Mouse (Mus musculus) heart, embryonic 11.5 days (tissue): Measurements from ENCODE around the gene Cercam. TPM values are rescaled to one million over a fixed set of nuclear protein-coding genes. Genes with fewer than 3 reads are reported as not detected.

Experiments used
- microRNA-seq: library from miRNA; unstranded; fragments of <30 nt; microRNA quantifications from one replicate; pipeline ENCODE4, GENCODE M21; 2016; ENCODE audit warnings: borderline number of aligned reads
- polyA plus RNA-seq: library from polyadenylated mRNA; unstranded; fragments of >200 nt; fragmentation: Nextera tagmentation; extraction: Ambion mirVana; gene quantifications from 2 replicates; pipeline ENCODE4 v1.2.1, GENCODE M21; 2014

The Cercam gene
- polyA plus RNA-seq, 1 experiment from 2014 or later: 17.9 TPM

Small RNA genes lying within 50 kb of the gene (microRNA-seq; reads per million reads assigned to microRNA genes)
- not detected for gene Mir219a-2
- gene Mir219b: not detected

Other genes with a start within 250 kb of the Cercam start
- 9.1 and 9.8 TPM in 2 replicates for gene Rapgef1, start 249.4 kb upstream of the Cercam start, polyA plus RNA-seq
- gene Gm13420, start 117.5 kb upstream of the Cercam start, polyA plus RNA-seq: not detected in 2 replicates
- gene Gm13547, start 109.9 kb upstream of the Cercam start, polyA plus RNA-seq: 0.99 TPM in 1 of 2 replicates, not detected in the other
- gene Coq4, start 81.7 kb upstream of the Cercam start, polyA plus RNA-seq: 28.8 and 30.2 TPM in 2 replicates
- gene Trub2, start 80.7 kb upstream of the Cercam start, polyA plus RNA-seq: 21.0 and 25.6 TPM in 2 replicates
- gene Slc27a4, start 66.5 kb upstream of the Cercam start, polyA plus RNA-seq: 6.7 and 8.3 TPM in 2 replicates
- gene Urm1, start 49.1 kb upstream of the Cercam start, polyA plus RNA-seq: 17.4 and 18.1 TPM in 2 replicates
- 56.3 and 62.0 TPM in 2 replicates for gene Odf2, start 20.1 kb downstream of the Cercam start, polyA plus RNA-seq
- 34.3 and 39.0 TPM in 2 replicates for gene Gle1, start 66.3 kb downstream of the Cercam start, polyA plus RNA-seq
- 154 and 157 TPM in 2 replicates for gene Sptan1, start 96.4 kb downstream of the Cercam start, polyA plus RNA-seq
- 17.5 and 17.6 TPM in 2 replicates for gene Wdr34, start 179.7 kb downstream of the Cercam start, polyA plus RNA-seq
- 291 and 322 TPM in 2 replicates for gene Set, start 188.2 kb downstream of the Cercam start, polyA plus RNA-seq
- gene Pkn3, start 208.5 kb downstream of the Cercam start, polyA plus RNA-seq: 11.0 and 11.2 TPM in 2 replicates
- 56.3 and 59.1 TPM in 2 replicates for gene Zdhhc12, start 224.5 kb downstream of the Cercam start, polyA plus RNA-seq